Mouse (Mus musculus) liver, embryonic 13.5 days (tissue): ENCODE data around the gene Zfp853. TPM values are rescaled to one million over a fixed set of nuclear protein-coding genes. Genes with fewer than 3 reads are reported as not detected.

Experiments used
- ATAC-seq: fragments of 200-750 bp; cut with Nextera tagmentation; 2 replicates; pipeline ENCODE4 v1.8.0; 2017; ENCODE audit warnings: low read depth, mild to moderate bottlenecking, moderate number of reproducible peaks, moderate library complexity
- DNase-seq: peaks from one replicate; pipeline ENCODE4 v3.0.0; 2022
- H3K27ac ChIP-seq: fragments of 300-500 bp; sonication (generic); 2 replicates; pipeline ENCODE4 v1.5.1; 2015; ENCODE audit warnings: moderate library complexity, mild to moderate bottlenecking, inconsistent platforms
- H3K27me3 ChIP-seq: fragments of 300-500 bp; sonication (generic); 2 replicates; pipeline ENCODE4 v1.6.1; 2015; ENCODE audit warnings: mild to moderate bottlenecking, inconsistent platforms
- H3K36me3 ChIP-seq: fragments of 300-500 bp; sonication (generic); 2 replicates; pipeline ENCODE4 v1.6.1; 2015; ENCODE audit warnings: mild to moderate bottlenecking, inconsistent platforms
- H3K4me1 ChIP-seq: fragments of 300-500 bp; sonication (generic); replicated peaks from 2 replicates; pipeline ENCODE4 v1.6.1; 2015; ENCODE audit warnings: inconsistent platforms
- H3K4me2 ChIP-seq: fragments of 300-500 bp; sonication (generic); 2 replicates; pipeline ENCODE4 v1.6.1; 2015; ENCODE audit warnings: inconsistent platforms, mild to moderate bottlenecking, moderate library complexity
- H3K4me3 ChIP-seq: fragments of 300-500 bp; sonication (generic); replicated peaks from 2 replicates; pipeline ENCODE4 v1.5.1; 2015; ENCODE audit warnings: mild to moderate bottlenecking, inconsistent platforms
- H3K9ac ChIP-seq: fragments of 300-500 bp; sonication (generic); 2 replicates; pipeline ENCODE4 v1.6.1; 2015; ENCODE audit warnings: mild to moderate bottlenecking, inconsistent platforms
- H3K9me3 ChIP-seq: fragments of 300-500 bp; sonication (generic); replicated peaks from 2 replicates; pipeline ENCODE4 v1.6.1; 2016; ENCODE audit warnings: inconsistent platforms
- WGBS: fragments of 180-500 bp; shearing (Covaris S2); methylation state at CpG from one replicate; pipeline ENCODE4 v1.1.7; 2015; ENCODE audit not compliant: insufficient replicate concordance; 5-methylcytosine and 5-hydroxymethylcytosine counted together
- polyA plus RNA-seq: library from polyadenylated mRNA; unstranded; fragments of >200 nt; fragmentation: Nextera tagmentation; extraction: Ambion mirVana; gene quantifications from 2 replicates; pipeline ENCODE4 v1.2.1, GENCODE M21; 2015

Zfp853 gene
- polyA plus RNA-seq, 1 experiment from 2014 or later, result not detected

DNA sequence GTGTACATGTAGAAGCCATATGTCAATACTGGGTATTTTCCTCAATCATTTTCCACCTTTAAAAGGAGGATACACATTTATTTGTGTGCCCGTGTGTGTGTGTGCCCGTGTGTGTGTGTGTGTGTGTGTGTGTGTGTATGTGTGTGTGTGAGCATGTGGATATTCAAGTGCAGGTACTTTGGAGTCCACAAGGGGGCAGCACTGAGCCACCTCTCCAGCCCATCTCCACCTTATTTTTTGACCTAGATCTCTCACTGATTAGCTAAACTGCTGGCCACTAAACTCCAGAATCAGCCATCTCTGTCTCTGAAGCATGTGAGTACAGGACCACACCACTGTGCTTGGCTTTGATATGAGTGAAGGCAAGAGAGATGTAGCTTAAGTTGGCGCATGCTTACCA is 1.4 kb upstream of the Zfp853 start:
- Histone ChIP-seq H3K4me1 (no peaks in the 10 kb centered on the region; the same call in 1 of the 2 replicates), H3K4me3 (no peak overlapping the region), H3K27ac (no peak overlapping the region), H3K9ac (no peak overlapping the region), H3K9me3 (no peaks in the 10 kb centered on the region), H3K36me3 (peaks cover 13% of the 10 kb centered on the region), H3K4me2 (no peak overlapping the region), H3K27me3 (peaks cover 48% of the 10 kb centered on the region)
- ATAC-seq (no peak), DNase-seq (no peak)
- WGBS, result 81% methylated on average over 3 of the region's 3 CpGs

DNA sequence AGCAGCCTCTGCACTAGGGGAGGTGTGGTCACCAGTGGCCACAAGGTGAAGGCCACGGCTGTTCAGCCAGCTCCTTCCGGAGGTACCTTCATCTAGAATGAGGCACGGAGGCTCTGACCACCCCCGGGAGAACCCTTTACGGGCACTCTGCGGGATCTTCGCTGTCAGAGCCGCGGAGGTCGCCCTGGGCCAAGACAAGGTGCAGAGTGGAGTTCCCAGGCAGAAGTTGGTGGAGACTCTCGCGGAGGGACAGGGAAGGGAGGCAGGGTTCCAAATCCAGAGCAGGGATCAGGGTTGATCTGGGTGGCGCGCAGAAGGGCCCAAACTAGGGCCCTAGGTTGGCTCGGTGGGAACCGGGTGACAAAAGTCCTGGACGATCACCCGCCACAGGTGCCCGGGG is 544 bp downstream of the Zfp853 start:
- no peak for ATAC-seq
- peaks cover 9% of the 10 kb centered on the region for H3K4me1 ChIP-seq
- DNase-seq, result no peak
- H3K9ac ChIP-seq, result no peak overlapping the region
- H3K27ac ChIP-seq, result no peak overlapping the region
- WGBS, result 4% methylated on average over 19 of the region's 19 CpGs
- peaks cover 68% of the 10 kb centered on the region for H3K27me3 ChIP-seq
- no peaks in the 10 kb centered on the region for H3K9me3 ChIP-seq
- peak overlapping the region; percentile 43 for H3K4me3 ChIP-seq
- peak overlapping the region; percentile 57 for H3K4me2 ChIP-seq
- H3K36me3 ChIP-seq, result no peaks in the 10 kb centered on the region

DNA sequence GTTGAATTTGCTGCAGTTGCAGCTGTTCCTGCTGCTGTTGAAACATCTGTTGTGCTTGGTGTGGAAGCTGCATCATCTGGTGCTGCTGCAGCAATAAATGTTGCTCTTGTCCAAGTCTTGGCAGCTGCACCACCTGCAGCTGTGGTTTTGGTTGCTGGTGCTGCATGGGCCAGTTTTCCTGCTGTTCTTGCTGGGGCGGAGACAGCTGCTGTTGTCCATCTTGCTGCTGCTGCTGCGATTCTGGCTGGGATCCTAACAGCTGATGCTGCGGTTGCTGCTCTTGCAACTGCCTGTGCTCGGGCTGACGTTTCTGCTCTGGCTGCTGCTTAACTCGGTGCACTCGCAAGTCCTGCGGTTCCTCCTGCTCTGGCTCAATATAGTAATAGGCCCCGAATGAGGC is 4.1 kb downstream of the Zfp853 start:
- ATAC-seq, result no peak
- peaks cover 99% of the 10 kb centered on the region for H3K27me3 ChIP-seq
- no peaks in the 10 kb centered on the region for H3K9me3 ChIP-seq
- no peak overlapping the region for H3K27ac ChIP-seq
- H3K4me1 ChIP-seq, result peaks cover 16% of the 10 kb centered on the region
- no peak overlapping the region for H3K4me3 ChIP-seq
- no peaks in the 10 kb centered on the region for H3K36me3 ChIP-seq
- DNase-seq, result no peak
- 57% methylated on average over 9 of the region's 9 CpGs for WGBS
- no peak overlapping the region for H3K4me2 ChIP-seq
- H3K9ac ChIP-seq, result no peak overlapping the region

DNA sequence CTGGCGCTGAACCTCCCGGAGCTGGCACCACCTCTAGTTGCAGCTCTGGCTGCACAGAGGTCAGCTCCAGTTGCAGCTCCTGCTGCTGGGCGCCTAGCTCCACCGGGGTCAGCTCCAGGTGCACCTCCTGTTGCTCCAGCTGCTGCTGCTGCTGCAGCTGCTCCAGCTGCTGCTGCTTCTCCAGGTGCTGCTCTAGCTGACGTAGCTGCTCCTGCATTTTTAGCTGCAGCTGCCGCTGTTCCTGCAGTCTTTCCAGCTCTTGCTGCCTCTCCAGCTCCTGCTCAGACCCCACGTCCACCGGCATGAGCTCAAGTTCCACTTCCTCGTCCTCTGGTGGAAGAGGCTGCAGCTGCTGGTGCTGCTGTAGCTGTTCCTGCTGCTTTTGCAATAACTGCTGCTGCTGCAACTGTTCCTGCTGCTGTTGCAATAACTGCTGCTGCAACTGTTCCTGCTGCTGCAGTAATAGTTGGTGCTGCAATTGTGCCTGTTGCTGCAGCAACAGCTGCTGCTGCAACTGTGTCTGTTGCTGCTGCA is 5.0 kb downstream of the Zfp853 start:
- no peak overlapping the region for H3K27ac ChIP-seq
- H3K4me2 ChIP-seq, result peak overlapping the region; percentile 49
- H3K36me3 ChIP-seq, result no peaks in the 10 kb centered on the region
- H3K9ac ChIP-seq, result no peak overlapping the region
- no peak for DNase-seq
- H3K9me3 ChIP-seq, result no peaks in the 10 kb centered on the region
- H3K4me3 ChIP-seq, result peak overlapping the region; percentile 33
- peaks cover 16% of the 10 kb centered on the region for H3K4me1 ChIP-seq
- no peak for ATAC-seq
- H3K27me3 ChIP-seq, result peaks cover 91% of the 10 kb centered on the region
- 12% methylated on average over 9 of the region's 9 CpGs for WGBS

DNA sequence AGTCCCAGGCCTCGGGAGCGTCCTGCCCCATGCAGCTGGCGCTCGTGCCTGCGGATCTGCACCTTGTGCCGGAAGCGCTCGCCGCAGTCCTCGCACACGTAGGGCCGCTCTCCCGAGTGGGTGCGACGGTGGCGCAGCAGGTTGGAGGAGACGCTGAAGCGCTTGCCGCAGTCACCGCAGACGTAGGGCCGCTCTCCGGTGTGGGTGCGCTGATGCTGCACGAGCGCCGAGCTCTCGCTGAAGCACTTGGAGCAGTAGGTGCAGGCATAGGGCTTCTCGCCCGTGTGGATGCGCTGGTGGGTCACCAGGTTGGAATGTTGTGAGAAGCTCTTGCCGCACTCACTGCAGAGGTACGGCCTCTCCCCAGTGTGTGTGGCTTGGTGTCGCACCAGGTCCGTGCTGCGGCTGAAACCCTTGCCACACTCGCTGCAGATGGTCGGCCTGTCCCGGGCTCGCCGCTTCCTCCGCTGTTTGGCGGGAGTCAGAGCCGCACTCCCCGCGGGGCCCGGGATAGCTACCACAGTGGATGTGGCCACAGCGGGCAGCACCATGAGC is 5.6 kb downstream of the Zfp853 start:
- Histone ChIP-seq H3K27me3 (peaks cover 85% of the 10 kb centered on the region), H3K4me1 (peaks cover 16% of the 10 kb centered on the region), H3K9ac (no peak overlapping the region), H3K9me3 (no peaks in the 10 kb centered on the region), H3K4me2 (peak overlapping the region; percentile 49), H3K4me3 (peak overlapping the region; percentile 33), H3K36me3 (no peaks in the 10 kb centered on the region), H3K27ac (no peak overlapping the region)
- ATAC-seq, result no peak
- no peak for DNase-seq
- WGBS, result 3% methylated on average over 48 of the region's 48 CpGs

DNA sequence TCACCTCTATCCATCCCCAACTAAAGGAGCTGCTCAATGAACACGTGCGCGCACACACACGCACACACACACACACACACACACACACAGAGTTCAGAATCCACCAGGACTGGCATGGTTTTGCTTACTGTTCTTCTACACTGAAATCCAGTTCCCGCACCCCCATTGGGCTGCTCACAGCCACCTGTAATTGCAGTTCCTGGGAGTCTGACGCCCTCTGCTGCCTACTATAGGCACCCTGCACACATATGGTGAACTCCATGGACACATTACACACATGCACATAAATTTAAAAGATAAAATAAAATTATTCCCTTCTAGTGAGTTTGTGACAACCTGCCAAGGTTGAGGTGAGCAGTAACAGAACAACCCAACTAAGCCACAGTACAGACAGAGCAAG is 8.7 kb downstream of the Zfp853 start:
- DNase-seq, result no peak
- no peaks in the 10 kb centered on the region for H3K36me3 ChIP-seq
- 40% methylated on average over 6 of the region's 6 CpGs for WGBS
- no peak overlapping the region for H3K4me3 ChIP-seq
- H3K27me3 ChIP-seq, result peaks cover 63% of the 10 kb centered on the region
- H3K4me1 ChIP-seq, result peaks cover 16% of the 10 kb centered on the region
- H3K9ac ChIP-seq, result no peak overlapping the region
- H3K27ac ChIP-seq, result no peak overlapping the region
- no peak for ATAC-seq
- no peaks in the 10 kb centered on the region for H3K9me3 ChIP-seq
- no peak overlapping the region for H3K4me2 ChIP-seq

DNA sequence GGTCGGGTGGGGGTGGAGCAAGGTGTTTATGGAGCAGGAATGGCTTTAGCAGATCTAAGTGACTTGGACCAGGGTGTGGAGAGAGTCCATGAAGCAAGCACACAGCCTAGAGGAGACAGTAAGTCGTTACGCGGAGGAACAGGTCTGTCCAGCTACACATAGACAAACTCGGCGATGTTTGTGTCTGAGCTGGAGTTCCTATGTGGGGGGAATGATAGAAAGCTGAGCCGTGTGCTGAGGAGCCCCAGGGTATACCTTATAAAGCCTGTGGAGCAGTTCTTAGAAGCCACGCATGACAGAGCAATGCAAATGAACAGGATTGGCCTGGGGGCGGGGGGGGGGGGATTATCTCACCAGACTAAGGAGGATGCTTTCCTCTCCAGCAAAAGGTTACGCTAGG is 14.2 kb downstream of the Zfp853 start:
- no peak overlapping the region for H3K4me2 ChIP-seq
- H3K36me3 ChIP-seq, result no peaks in the 10 kb centered on the region
- no peaks in the 10 kb centered on the region for H3K4me1 ChIP-seq
- 40% methylated on average over 10 of the region's 10 CpGs for WGBS
- H3K4me3 ChIP-seq, result no peak overlapping the region
- H3K9me3 ChIP-seq, result no peaks in the 10 kb centered on the region
- no peak overlapping the region for H3K27ac ChIP-seq
- no peak overlapping the region for H3K9ac ChIP-seq
- DNase-seq (no peak), ATAC-seq (no peak)
- peaks cover 49% of the 10 kb centered on the region for H3K27me3 ChIP-seq

DNA sequence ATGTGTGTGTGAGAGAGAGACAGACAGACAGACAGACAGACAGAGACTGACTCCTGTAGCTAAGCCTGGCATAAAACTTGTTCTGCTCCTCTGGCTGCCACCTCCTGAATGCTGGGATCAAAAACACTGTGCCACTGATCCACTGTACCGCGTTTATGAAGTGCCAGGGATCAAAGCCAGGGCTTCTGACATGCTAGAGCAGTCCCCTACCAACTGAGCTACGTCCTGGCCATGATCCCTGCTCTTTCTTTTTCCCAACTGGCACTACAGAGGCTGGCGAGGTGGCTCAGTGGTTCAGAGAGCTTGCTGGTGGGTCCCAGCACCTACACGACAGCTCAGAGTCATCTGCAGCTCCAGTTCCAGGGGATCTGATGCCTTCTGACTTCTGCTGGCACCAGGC is 17.7 kb downstream of the Zfp853 start:
- Histone ChIP-seq H3K4me1 (no peaks in the 10 kb centered on the region), H3K9ac (no peak overlapping the region), H3K4me2 (no peak overlapping the region), H3K9me3 (no peaks in the 10 kb centered on the region), H3K4me3 (no peak overlapping the region), H3K36me3 (no peaks in the 10 kb centered on the region), H3K27ac (no peak overlapping the region), H3K27me3 (peaks cover 57% of the 10 kb centered on the region)
- DNase-seq, result no peak
- WGBS, result 26% methylated on average over 5 of the region's 5 CpGs
- ATAC-seq, result no peak

DNA sequence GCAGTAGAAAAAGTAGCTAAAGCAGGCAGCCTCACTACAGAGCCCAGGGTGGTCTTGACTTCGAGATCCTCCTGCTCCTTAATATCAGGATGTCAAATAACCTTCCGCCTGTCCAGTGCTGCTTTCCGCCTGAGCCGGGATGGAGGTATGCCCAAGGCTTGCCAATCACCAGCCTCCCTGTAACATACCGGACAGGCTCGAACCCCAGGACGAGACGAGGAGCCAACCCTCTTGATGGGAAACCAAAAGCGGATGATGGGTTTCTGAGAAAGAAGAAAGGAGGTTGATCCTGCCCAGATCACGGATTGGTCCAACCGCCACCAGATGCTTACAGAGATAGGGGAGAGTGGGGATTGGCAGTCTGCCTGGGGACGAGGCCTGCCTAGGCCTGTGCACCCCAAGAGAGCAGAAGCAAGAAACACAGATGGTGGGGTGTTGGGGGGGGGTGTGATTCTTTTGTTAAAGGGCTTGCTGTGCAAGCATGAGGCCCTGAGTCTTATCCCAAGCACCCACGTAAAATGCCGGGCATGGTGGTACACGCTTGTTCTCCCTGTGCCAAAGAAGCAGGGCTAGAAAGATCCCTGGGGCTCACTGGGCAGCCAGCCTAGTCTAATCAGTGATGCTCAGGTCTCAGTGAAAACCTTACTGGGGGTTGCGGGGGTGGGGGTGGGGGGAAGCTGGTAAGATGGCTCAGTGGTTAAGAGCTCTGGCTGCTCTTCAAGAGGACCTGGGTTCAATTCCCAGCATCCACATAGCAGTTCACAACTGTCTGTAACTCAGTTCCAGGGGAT is 20.7 kb downstream of the Zfp853 start:
- DNase-seq, result no peak
- Histone ChIP-seq H3K27ac (no peak overlapping the region), H3K27me3 (peaks cover 55% of the 10 kb centered on the region), H3K36me3 (no peaks in the 10 kb centered on the region), H3K9ac (no peak overlapping the region), H3K4me3 (no peak overlapping the region), H3K9me3 (no peaks in the 10 kb centered on the region), H3K4me2 (no peak overlapping the region), H3K4me1 (peaks cover 17% of the 10 kb centered on the region)
- 72% methylated on average over 16 of the region's 16 CpGs for WGBS
- ATAC-seq, result no peak

DNA sequence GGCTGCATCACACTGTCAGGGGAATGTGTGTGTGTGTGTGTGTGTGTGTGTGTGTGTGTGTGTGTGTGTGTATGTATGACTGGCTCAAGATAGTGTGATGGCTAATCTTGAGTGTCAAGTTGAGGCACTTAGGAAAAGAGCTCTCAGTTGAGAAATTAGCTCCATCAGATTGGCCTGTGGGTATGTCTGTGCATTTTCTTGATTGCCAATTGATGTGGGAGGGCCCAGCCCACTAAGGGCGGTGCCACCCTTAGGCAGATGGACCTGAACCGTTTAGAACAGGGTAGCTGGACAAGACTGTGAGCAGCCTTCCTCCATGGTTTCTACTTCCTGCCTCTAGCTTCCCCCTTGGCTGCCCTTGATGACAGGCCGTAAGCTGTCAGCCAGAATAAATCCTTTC is 21.3 kb downstream of the Zfp853 start:
- Histone ChIP-seq H3K4me2 (no peak overlapping the region), H3K4me3 (no peak overlapping the region), H3K36me3 (no peaks in the 10 kb centered on the region), H3K4me1 (peaks cover 17% of the 10 kb centered on the region), H3K9ac (no peak overlapping the region), H3K9me3 (no peaks in the 10 kb centered on the region), H3K27ac (no peak overlapping the region), H3K27me3 (peaks cover 48% of the 10 kb centered on the region)
- DNase-seq (no peak), ATAC-seq (no peak)
- WGBS, result 47% methylated on average over 3 of the region's 3 CpGs

DNA sequence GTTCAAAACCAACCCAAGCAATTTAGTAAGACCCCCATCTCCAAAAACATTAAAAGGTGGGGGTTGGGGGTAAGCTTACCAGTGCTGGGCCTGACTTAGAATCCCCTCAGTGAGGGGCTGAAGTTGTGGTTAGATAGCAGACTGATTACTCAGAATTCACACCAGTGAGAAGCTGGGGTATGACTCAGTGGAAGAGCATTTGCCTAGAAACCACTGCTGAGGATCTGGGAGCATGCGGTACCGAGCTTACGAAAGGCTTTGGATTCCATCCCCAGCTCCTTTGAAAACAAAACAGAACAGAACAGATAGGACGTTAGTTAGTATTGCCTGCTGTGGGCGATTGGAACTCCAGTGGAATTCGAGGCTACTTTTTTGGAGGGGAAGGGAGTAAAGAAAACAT is 21.8 kb downstream of the Zfp853 start:
- ATAC-seq (no peak), DNase-seq (no peak)
- Histone ChIP-seq H3K4me2 (no peak overlapping the region), H3K36me3 (no peaks in the 10 kb centered on the region), H3K27me3 (peaks cover 44% of the 10 kb centered on the region), H3K4me3 (no peak overlapping the region), H3K9me3 (no peaks in the 10 kb centered on the region), H3K4me1 (peaks cover 17% of the 10 kb centered on the region), H3K27ac (no peak overlapping the region), H3K9ac (no peak overlapping the region)
- 59% methylated on average over 6 of the region's 6 CpGs for WGBS

DNA sequence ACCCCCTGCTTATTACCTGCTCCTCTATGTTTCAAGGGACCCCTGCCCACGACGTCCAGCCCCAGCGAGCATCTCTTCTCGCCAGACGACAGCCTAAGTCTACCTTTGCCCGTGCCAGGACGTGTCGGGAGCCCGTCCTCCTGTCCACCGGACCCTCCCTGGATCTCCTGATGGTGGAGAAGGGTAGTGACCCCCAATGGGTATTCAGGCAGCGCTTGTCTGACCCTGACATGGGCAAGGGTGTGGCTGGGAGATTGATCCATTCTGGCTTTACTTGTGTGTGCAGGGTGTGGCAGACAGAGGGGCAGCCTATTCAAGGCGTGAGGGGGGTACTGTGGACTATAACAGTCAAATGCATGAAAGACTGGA is 23.3 kb downstream of the Zfp853 start:
- peak overlapping the region; percentile 72 for H3K4me3 ChIP-seq
- no peak for DNase-seq
- H3K27ac ChIP-seq, result no peak overlapping the region
- H3K4me2 ChIP-seq, result peak overlapping the region; percentile 87
- peak overlapping the region; percentile 75 for H3K9ac ChIP-seq
- H3K36me3 ChIP-seq, result no peaks in the 10 kb centered on the region
- peaks cover 29% of the 10 kb centered on the region for H3K27me3 ChIP-seq
- H3K9me3 ChIP-seq, result no peaks in the 10 kb centered on the region
- WGBS, result 10% methylated on average over 12 of the region's 12 CpGs
- peak; percentile 5 for ATAC-seq
- H3K4me1 ChIP-seq, result peaks cover 17% of the 10 kb centered on the region
